Mouse (Mus musculus) subcutaneous adipose tissue, adult 2 months (tissue): ENCODE results near the gene Cyp2b23. TPM values are rescaled to one million over a fixed set of nuclear protein-coding genes. Genes with fewer than 3 reads are reported as not detected.

ENCODE experiments used
- polyA plus RNA-seq: library from polyadenylated mRNA; depleted of rRNA; stranded (reverse); fragments of >200 nt; gene quantifications from 2 replicates; pipeline ENCODE4 v1.2.3, GENCODE M21; 2012; ENCODE audit warnings: low replicate concordance; rRNA removed

Cyp2b23 gene
- 0.69 TPM in 1 of 2 replicates, not detected in the other for polyA plus RNA-seq

DNA sequence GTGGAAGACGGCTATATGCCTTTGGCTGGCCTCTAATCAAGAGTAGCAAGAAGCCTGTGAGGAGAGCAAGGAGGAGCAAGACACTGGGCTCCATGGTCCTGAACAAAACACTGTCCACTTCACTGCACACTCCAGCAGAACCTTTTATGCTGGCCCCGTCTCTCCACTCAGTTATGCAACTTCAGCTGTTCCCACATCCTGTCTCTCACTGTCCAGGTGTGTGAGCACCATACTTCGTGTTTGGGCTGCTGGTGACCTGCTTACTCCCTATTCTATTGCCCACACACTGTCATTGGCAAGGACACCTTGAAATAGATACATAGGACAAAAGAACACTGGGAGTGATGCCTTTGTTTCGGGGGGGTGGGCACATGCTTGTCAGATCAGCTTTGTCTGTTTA, at the start of gene Cyp2b23:
Gene Cyp2b23, minus strand, starts transcription at position 101 of the 400 bp plus-strand sequence.

DNA sequence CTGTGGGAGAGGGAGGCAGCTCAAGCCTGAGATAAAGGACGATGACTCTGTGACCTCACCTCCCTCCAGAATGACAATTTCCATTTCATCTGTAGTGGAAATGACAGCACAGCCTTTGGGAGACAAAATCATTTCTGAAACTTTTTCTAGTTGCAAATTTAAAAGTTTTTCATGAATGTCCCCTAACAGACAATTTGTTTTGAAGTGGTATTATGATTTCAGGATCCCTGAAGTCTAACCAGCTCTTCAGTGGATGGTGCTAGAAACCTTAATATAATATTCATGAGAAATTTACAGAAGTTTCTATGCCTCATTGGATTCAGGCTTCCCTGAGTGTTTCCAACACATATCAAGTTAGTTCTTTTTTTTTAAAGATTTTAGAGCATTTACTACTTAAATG, 67.9 kb downstream of the Cyp2b23 start, which contains the start of gene Vmn1r185:
Gene Vmn1r185, minus strand, starts transcription at position 101 of the 400 bp plus-strand sequence.

Other genes with a start within 250 kb of the Cyp2b23 start
- not detected in 2 replicates for gene Nlrp9a, start 151.4 kb downstream of the Cyp2b23 start, polyA plus RNA-seq
- gene Vmn1r185, start 68.0 kb downstream of the Cyp2b23 start, polyA plus RNA-seq = not detected in 2 replicates
- not detected in 2 replicates for gene Cyp2b19, start 70.7 kb upstream of the Cyp2b23 start, polyA plus RNA-seq
- not detected in 2 replicates for gene Cyp2g1, start 122.5 kb upstream of the Cyp2b23 start, polyA plus RNA-seq
- 0.10 TPM in 1 of 2 replicates, not detected in the other for gene Cyp2a5, start 148.9 kb upstream of the Cyp2b23 start, polyA plus RNA-seq